Mouse (Mus musculus): ENCODE data around the gene BC048679.
A peak's percentile ranks its signal among the peaks of the same experiment; 100 is the strongest.

The BC048679 gene

GRCm38 (mm10) chr7:81498181-81498580, at the start of gene BC048679:
BC048679 (minus strand) TSS chr7:81498281.
- DNase-seq (ENCODE audit: low read depth, low spot score), result no peak

- no peak for DNase-seq (ENCODE audit: low read depth, low spot score)
Observed at GRCm38 (mm10) chr7:81542934-81543333, 44.9 kb upstream of the BC048679 start.

- DNase-seq (ENCODE audit: low read depth, low spot score), result no peak
Observed at GRCm38 (mm10) chr7:81541924-81542524, 43.9 kb upstream of the BC048679 start.

GRCm38 (mm10) chr7:81540999-81541398, 42.9 kb upstream of the BC048679 start:
- no peak for DNase-seq (ENCODE audit: low read depth, low spot score)

- DNase-seq (ENCODE audit: low read depth, low spot score), result no peak
Observed at GRCm38 (mm10) chr7:81539565-81539964, 41.5 kb upstream of the BC048679 start.

GRCm38 (mm10) chr7:81538070-81538675, 40.1 kb upstream of the BC048679 start:
- no peak for DNase-seq (ENCODE audit: low read depth, low spot score)

GRCm38 (mm10) chr7:81536478-81536877, 38.4 kb upstream of the BC048679 start:
- DNase-seq (ENCODE audit: low read depth, low spot score), result no peak

GRCm38 (mm10) chr7:81531462-81531861, 33.4 kb upstream of the BC048679 start:
- no peak for DNase-seq (ENCODE audit: low read depth, low spot score)

GRCm38 (mm10) chr7:81528918-81529317, 30.8 kb upstream of the BC048679 start:
- no peak for DNase-seq (ENCODE audit: low read depth, low spot score)

- DNase-seq (ENCODE audit: low read depth, low spot score), result no peak
Observed at GRCm38 (mm10) chr7:81523663-81524017, 25.6 kb upstream of the BC048679 start.

- peak; percentile 89 for DNase-seq (ENCODE audit: low read depth, low spot score)
Observed at GRCm38 (mm10) chr7:81523008-81523662, 25.1 kb upstream of the BC048679 start.

- DNase-seq (ENCODE audit: low read depth, low spot score), result no peak
Observed at GRCm38 (mm10) chr7:81516154-81517030, 18.3 kb upstream of the BC048679 start.

- DNase-seq (ENCODE audit: low read depth, low spot score), result no peak
Observed at GRCm38 (mm10) chr7:81514906-81515590, 17.0 kb upstream of the BC048679 start.

GRCm38 (mm10) chr7:81501050-81501449, 3.0 kb upstream of the BC048679 start:
- DNase-seq (ENCODE audit: low read depth, low spot score), result no peak

- DNase-seq (ENCODE audit: low read depth, low spot score), result no peak
Observed at GRCm38 (mm10) chr7:81497171-81497570, 910 bp downstream of the BC048679 start.

GRCm38 (mm10) chr7:81493331-81494021, 4.6 kb downstream of the BC048679 start, which contains the start of gene Ap3b2:
Ap3b2 (minus strand) TSS chr7:81493925.
- peak; percentile 60 for DNase-seq (ENCODE audit: low read depth, low spot score)

GRCm38 (mm10) chr7:81492628-81493027, 5.5 kb downstream of the BC048679 start:
- DNase-seq (ENCODE audit: low read depth, low spot score), result no peak

GRCm38 (mm10) chr7:81489649-81490048, 8.4 kb downstream of the BC048679 start:
- no peak for DNase-seq (ENCODE audit: low read depth, low spot score)

- no peak for DNase-seq (ENCODE audit: low read depth, low spot score)
Observed at GRCm38 (mm10) chr7:81480800-81481199, 17.3 kb downstream of the BC048679 start.

- no peak for DNase-seq (ENCODE audit: low read depth, low spot score)
Observed at GRCm38 (mm10) chr7:81479531-81480090, 18.5 kb downstream of the BC048679 start.
